ENCODE assay signal across 35 mouse cellular contexts in genomic region chr9:22041832-22042231, GRCm38 (mm10). TPM values are rescaled to one million over a fixed set of nuclear protein-coding genes. Genes with fewer than 3 reads are reported as not detected.
"Had no signal": no experiment of that assay in that cellular context is flagged by ENCODE, and none has a peak within 500 bp of the region (broad histone marks: within the 10 kb centered on the region; RNA-seq: fewer than 3 reads in every experiment).

No protein-coding gene starts in this region.

- H3K9ac ChIP-seq: embryonic facial prominence, embryonic 12.5 days; embryonic facial prominence, embryonic 13.5 days; embryonic facial prominence, embryonic 15.5 days; forebrain, embryonic 12.5 days; forebrain, embryonic 13.5 days; forebrain, embryonic 15.5 days; forebrain, postnatal 0 days had no signal

- ATAC-seq: forebrain, embryonic 13.5 days; forebrain, embryonic 14.5 days; forebrain, embryonic 15.5 days; forebrain, postnatal 0 days had no signal

- H3K4me2 ChIP-seq: embryonic facial prominence, embryonic 12.5 days; embryonic facial prominence, embryonic 13.5 days; embryonic facial prominence, embryonic 15.5 days; forebrain, embryonic 12.5 days; forebrain, embryonic 13.5 days; forebrain, embryonic 15.5 days had no signal

- H3K4me1 ChIP-seq: embryonic facial prominence, embryonic 10.5 days; embryonic facial prominence, embryonic 12.5 days; embryonic facial prominence, embryonic 13.5 days; embryonic facial prominence, embryonic 15.5 days; forebrain, embryonic 10.5 days had no signal

- H3K36me3 ChIP-seq: embryonic facial prominence, embryonic 10.5 days; embryonic facial prominence, embryonic 12.5 days; embryonic facial prominence, embryonic 13.5 days; embryonic facial prominence, embryonic 15.5 days; forebrain, embryonic 15.5 days had no signal

- H3K4me3 ChIP-seq: embryonic facial prominence, embryonic 10.5 days; embryonic facial prominence, embryonic 12.5 days; embryonic facial prominence, embryonic 13.5 days; embryonic facial prominence, embryonic 15.5 days; erythroblast, embryonic 14.5 days; forebrain, embryonic 10.5 days; forebrain, embryonic 12.5 days; forebrain, embryonic 13.5 days; forebrain, embryonic 15.5 days; gastrocnemius, adult 2 months; heart, adult 2 months had no signal

- DNase-seq: cerebellum, adult 8-10 months; cerebellum, adult 9-10 months; cerebellum, adult 9-11 months; cerebellum, postnatal 10 days; cerebellum, postnatal 14 days; cerebellum, postnatal 25 days; cerebellum, postnatal 36 days; embryo, embryonic 11 days; forebrain, postnatal 0 days; gastrocnemius, adult 2 months; gastrocnemius, postnatal 10 days; gastrocnemius, postnatal 14 days; gastrocnemius, postnatal 25 days; gastrocnemius, postnatal 36 days; heart, adult 11 months; heart, adult 18-20 months; heart, adult 2 months had no signal

- H3K27ac ChIP-seq: embryonic facial prominence, embryonic 10.5 days; embryonic facial prominence, embryonic 12.5 days; embryonic facial prominence, embryonic 13.5 days; embryonic facial prominence, embryonic 15.5 days; forebrain, embryonic 10.5 days; forebrain, embryonic 12.5 days; forebrain, embryonic 13.5 days; forebrain, embryonic 15.5 days; gastrocnemius, adult 2 months; heart, adult 2 months had no signal

- H3K27me3 ChIP-seq: embryonic facial prominence, embryonic 12.5 days; embryonic facial prominence, embryonic 13.5 days; embryonic facial prominence, embryonic 15.5 days; forebrain, embryonic 12.5 days; forebrain, embryonic 13.5 days; forebrain, embryonic 15.5 days had no signal

- H3K9me3 ChIP-seq: embryonic facial prominence, embryonic 10.5 days; embryonic facial prominence, embryonic 12.5 days; embryonic facial prominence, embryonic 13.5 days; embryonic facial prominence, embryonic 15.5 days; forebrain, embryonic 12.5 days; forebrain, embryonic 13.5 days; forebrain, embryonic 15.5 days had no signal

RNA-seq across cellular contexts. Expression of gene Elavl3, which starts 10.0 kb away (rescaled TPM):
- total RNA-seq: common myeloid progenitor, adult 5-6 weeks; gastrocnemius, adult 2 months had no signal

RNA-seq across cellular contexts. Expression of gene Gm49318, which starts 29.2 kb away (rescaled TPM):
- total RNA-seq: common myeloid progenitor, adult 5-6 weeks; forebrain, postnatal 0 days; gastrocnemius, adult 18-20 months; gastrocnemius, adult 2 months; gastrocnemius, adult 8-10 months; gastrocnemius, postnatal 10 days; gastrocnemius, postnatal 14 days; gastrocnemius, postnatal 25 days; gastrocnemius, postnatal 36 days; granulocyte monocyte progenitor cell, adult 5-6 weeks had no signal
- polyA plus RNA-seq: embryonic facial prominence, embryonic 10.5 days; embryonic facial prominence, embryonic 11.5 days; embryonic facial prominence, embryonic 12.5 days; embryonic facial prominence, embryonic 13.5 days; embryonic facial prominence, embryonic 14.5 days; embryonic facial prominence, embryonic 15.5 days; erythroblast, embryonic 14.5 days; forebrain, embryonic 10.5 days; forebrain, embryonic 12.5 days; forebrain, embryonic 13.5 days; forebrain, embryonic 14.5 days; forebrain, embryonic 15.5 days; forebrain, postnatal 0 days; gonadal fat pad, adult 2 months; heart, adult 2 months had no signal

RNA-seq across cellular contexts. Expression of gene Ccdc151, which starts 39.4 kb away (rescaled TPM):
- total RNA-seq: common myeloid progenitor, adult 5-6 weeks; gastrocnemius, adult 18-20 months; gastrocnemius, adult 2 months; gastrocnemius, adult 8-10 months; gastrocnemius, postnatal 10 days; gastrocnemius, postnatal 14 days; gastrocnemius, postnatal 25 days; granulocyte monocyte progenitor cell, adult 5-6 weeks; heart, adult 8-10 months had no signal
